Mouse (Mus musculus): ENCODE measurements around the gene Ppm1l. TPM values are rescaled to one million over a fixed set of nuclear protein-coding genes. Genes with fewer than 3 reads are reported as not detected.

Ppm1l gene
- polyA plus RNA-seq, 1 experiment from 2014 or later, result 19.3 TPM

DNA sequence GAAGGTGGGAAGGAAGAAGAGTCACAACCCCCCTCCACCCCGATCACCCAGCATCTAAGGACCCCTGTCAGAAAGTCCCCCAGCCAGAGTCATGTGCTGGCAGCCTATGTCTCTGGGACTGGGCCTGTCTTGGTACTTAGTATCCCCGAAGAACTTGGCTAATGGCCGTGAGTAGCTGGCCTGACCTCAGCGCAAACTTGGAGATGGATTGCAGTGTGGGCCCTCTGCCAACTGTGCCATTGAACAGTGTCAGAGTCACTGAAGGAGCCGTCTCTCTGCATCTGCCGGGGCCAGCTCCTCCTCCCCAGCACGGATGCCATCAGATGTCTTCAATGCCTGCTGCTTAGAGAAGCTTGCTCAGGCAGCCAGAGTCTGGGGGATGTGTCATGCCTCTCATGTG, 26.4 kb upstream of the Ppm1l start:
- 61% methylated on average over 7 of the region's 7 CpGs for WGBS
- H3K9ac ChIP-seq (ENCODE audit: low read depth, low read length), result no peak overlapping the region
- no peaks in the 10 kb centered on the region for H3K9me3 ChIP-seq (replicated peaks; ENCODE audit: control insufficient read depth, low read length, poor library complexity, severe bottlenecking)

DNA sequence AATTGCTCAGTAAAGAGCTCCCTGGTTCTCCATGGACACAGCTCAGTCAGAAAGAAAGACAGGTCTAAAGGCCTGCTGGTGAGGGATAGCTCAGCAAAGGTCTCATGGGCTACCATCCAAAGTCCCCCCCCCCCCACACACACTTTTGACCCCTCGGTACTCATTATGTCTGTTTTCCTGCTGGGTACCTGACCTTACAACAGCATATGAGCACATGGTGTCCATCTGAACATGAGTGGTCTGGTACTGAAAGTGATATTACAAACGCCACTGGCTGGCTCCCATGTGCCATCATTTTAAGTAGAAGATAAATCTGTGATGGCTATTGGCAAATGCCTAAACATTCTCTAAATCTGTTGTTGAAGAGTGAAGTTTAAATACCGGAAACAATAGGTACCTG, 25.8 kb upstream of the Ppm1l start:
- Histone ChIP-seq H3K9ac (ENCODE audit: low read depth, low read length) (no peak overlapping the region), H3K4me1 (ENCODE audit: control insufficient read depth, insufficient read depth, low read length) (no peaks in the 10 kb centered on the region), H3K9me3 (replicated peaks; ENCODE audit: control insufficient read depth, low read length, poor library complexity, severe bottlenecking) (no peaks in the 10 kb centered on the region), H3K36me3 (ENCODE audit: control insufficient read depth, insufficient read depth, low read length) (no peaks in the 10 kb centered on the region), H3K4me2 (ENCODE audit: low read length) (no peak overlapping the region), H3K27me3 (ENCODE audit: control insufficient read depth, insufficient read depth, low read depth, low read length) (no peaks in the 10 kb centered on the region), H3K27ac (ENCODE audit: low read length) (no peak overlapping the region), H3K4me3 (ENCODE audit: low read depth, low read length) (no peak overlapping the region)
- ATAC-seq, result 0 out of 2 replicates have a peak, but pooled peaks have one; percentile 36
- 80% methylated on average over 3 of the region's 3 CpGs for WGBS

More for the DNA sequence above, 26.4 kb upstream of the Ppm1l start:
- Histone ChIP-seq H3K36me3 (ENCODE audit: control insufficient read depth, insufficient read depth, low read length) (no peaks in the 10 kb centered on the region), H3K4me2 (ENCODE audit: low read length) (peak overlapping the region; percentile 32), H3K27ac (ENCODE audit: low read length) (no peak overlapping the region), H3K27me3 (ENCODE audit: control insufficient read depth, insufficient read depth, low read depth, low read length) (no peaks in the 10 kb centered on the region), H3K4me1 (ENCODE audit: control insufficient read depth, insufficient read depth, low read length) (no peaks in the 10 kb centered on the region), H3K4me3 (ENCODE audit: low read depth, low read length) (no peak overlapping the region)
- peak; percentile 88 for ATAC-seq

GRCm38 (mm10) chr3:69292628-69293027, 24.0 kb upstream of the Ppm1l start:
- H3K4me1 ChIP-seq (ENCODE audit: control insufficient read depth, insufficient read depth, low read length), result no peaks in the 10 kb centered on the region
- no peaks in the 10 kb centered on the region for H3K9me3 ChIP-seq (replicated peaks; ENCODE audit: control insufficient read depth, low read length, poor library complexity, severe bottlenecking)
- no peak overlapping the region for H3K4me2 ChIP-seq (ENCODE audit: low read length)
- H3K27me3 ChIP-seq (ENCODE audit: control insufficient read depth, insufficient read depth, low read depth, low read length), result no peaks in the 10 kb centered on the region
- ATAC-seq, result no peak
- H3K9ac ChIP-seq (ENCODE audit: low read depth, low read length), result no peak overlapping the region
- H3K4me3 ChIP-seq (ENCODE audit: low read depth, low read length), result no peak overlapping the region
- H3K27ac ChIP-seq (ENCODE audit: low read length), result no peak overlapping the region
- WGBS, result 89% methylated on average over 1 of the region's 1 CpGs
- no peaks in the 10 kb centered on the region for H3K36me3 ChIP-seq (ENCODE audit: control insufficient read depth, insufficient read depth, low read length)

GRCm38 (mm10) chr3:69296270-69296669, 20.4 kb upstream of the Ppm1l start:
- no peaks in the 10 kb centered on the region for H3K9me3 ChIP-seq (replicated peaks; ENCODE audit: control insufficient read depth, low read length, poor library complexity, severe bottlenecking)
- no peaks in the 10 kb centered on the region for H3K36me3 ChIP-seq (ENCODE audit: control insufficient read depth, insufficient read depth, low read length)
- H3K27ac ChIP-seq (ENCODE audit: low read length), result no peak overlapping the region
- no peak overlapping the region for H3K4me2 ChIP-seq (ENCODE audit: low read length)
- no peaks in the 10 kb centered on the region for H3K4me1 ChIP-seq (ENCODE audit: control insufficient read depth, insufficient read depth, low read length)
- 87% methylated on average over 8 of the region's 8 CpGs for WGBS
- ATAC-seq, result no peak
- no peaks in the 10 kb centered on the region for H3K27me3 ChIP-seq (ENCODE audit: control insufficient read depth, insufficient read depth, low read depth, low read length)
- H3K4me3 ChIP-seq (ENCODE audit: low read depth, low read length), result no peak overlapping the region
- H3K9ac ChIP-seq (ENCODE audit: low read depth, low read length), result no peak overlapping the region

DNA sequence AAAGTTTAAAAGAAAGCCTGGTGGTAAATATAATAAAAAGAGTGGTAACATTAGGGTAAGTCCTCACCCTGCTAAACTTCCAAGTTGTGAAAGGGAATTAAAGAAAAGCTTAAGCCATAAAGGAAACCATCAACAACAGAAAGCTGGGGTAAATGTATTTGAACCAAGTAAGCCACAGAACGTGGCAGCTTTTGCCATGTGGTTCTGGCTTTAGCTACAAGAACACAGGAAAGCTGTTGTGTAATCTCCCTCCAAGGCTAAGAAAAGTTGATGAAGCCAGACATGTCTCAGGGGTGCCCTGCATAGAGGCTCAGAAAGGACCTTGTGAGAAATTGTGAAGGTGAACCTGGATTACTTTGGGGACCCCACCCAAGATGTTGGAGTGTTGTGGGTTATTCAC, 16.5 kb upstream of the Ppm1l start:
- Histone ChIP-seq H3K9ac (ENCODE audit: low read depth, low read length) (no peak overlapping the region), H3K27me3 (ENCODE audit: control insufficient read depth, insufficient read depth, low read depth, low read length) (no peaks in the 10 kb centered on the region), H3K36me3 (ENCODE audit: control insufficient read depth, insufficient read depth, low read length) (no peaks in the 10 kb centered on the region), H3K9me3 (replicated peaks; ENCODE audit: control insufficient read depth, low read length, poor library complexity, severe bottlenecking) (no peaks in the 10 kb centered on the region), H3K4me2 (ENCODE audit: low read length) (no peak overlapping the region), H3K4me1 (ENCODE audit: control insufficient read depth, insufficient read depth, low read length) (no peaks in the 10 kb centered on the region), H3K27ac (ENCODE audit: low read length) (no peak overlapping the region), H3K4me3 (ENCODE audit: low read depth, low read length) (no peak overlapping the region)
- no peak for ATAC-seq
- WGBS, result 85% methylated on average over 1 of the region's 1 CpGs

DNA sequence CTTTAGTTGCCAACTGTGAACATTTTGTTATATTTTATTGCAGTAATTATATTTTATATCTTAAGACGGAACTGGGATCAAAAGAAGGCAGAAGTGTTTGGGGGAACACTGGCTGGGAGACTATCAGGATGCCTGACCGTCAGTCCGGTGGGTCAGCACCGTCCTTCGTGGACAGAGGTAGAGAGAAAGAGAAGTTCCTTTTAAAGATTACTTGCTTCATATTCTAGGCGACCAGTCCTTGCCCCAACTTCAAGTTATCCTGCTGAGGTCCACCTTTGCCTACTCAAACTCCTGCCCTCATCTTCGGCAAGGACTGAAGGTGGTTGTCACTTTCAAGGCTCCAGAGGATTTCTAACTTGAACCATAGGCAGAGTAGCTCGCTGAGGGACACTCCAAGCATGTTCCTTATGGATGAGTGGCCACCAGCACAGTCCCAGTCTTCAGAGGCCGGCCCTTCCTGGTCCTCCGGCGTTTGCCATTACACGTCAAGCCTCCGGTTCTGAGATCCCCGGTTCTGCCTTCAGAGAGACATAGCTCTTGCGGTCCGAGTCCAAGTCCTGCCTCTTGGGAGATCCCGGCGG, 761 bp upstream of the Ppm1l start:
- H3K27me3 ChIP-seq (ENCODE audit: control insufficient read depth, insufficient read depth, low read depth, low read length), result no peaks in the 10 kb centered on the region
- H3K27ac ChIP-seq (ENCODE audit: low read length), result peak overlapping the region; percentile 94
- WGBS, result 2% methylated on average over 18 of the region's 18 CpGs
- H3K9ac ChIP-seq (ENCODE audit: low read depth, low read length), result peak overlapping the region; percentile 74
- no peaks in the 10 kb centered on the region for H3K36me3 ChIP-seq (ENCODE audit: control insufficient read depth, insufficient read depth, low read length)
- peaks cover 24% of the 10 kb centered on the region for H3K4me1 ChIP-seq (ENCODE audit: control insufficient read depth, insufficient read depth, low read length)
- H3K9me3 ChIP-seq (replicated peaks; ENCODE audit: control insufficient read depth, low read length, poor library complexity, severe bottlenecking), result no peaks in the 10 kb centered on the region
- H3K4me2 ChIP-seq (ENCODE audit: low read length), result peak overlapping the region; percentile 99
- ATAC-seq, result peak; percentile 57
- peak overlapping the region; percentile 86 for H3K4me3 ChIP-seq (ENCODE audit: low read depth, low read length)

DNA sequence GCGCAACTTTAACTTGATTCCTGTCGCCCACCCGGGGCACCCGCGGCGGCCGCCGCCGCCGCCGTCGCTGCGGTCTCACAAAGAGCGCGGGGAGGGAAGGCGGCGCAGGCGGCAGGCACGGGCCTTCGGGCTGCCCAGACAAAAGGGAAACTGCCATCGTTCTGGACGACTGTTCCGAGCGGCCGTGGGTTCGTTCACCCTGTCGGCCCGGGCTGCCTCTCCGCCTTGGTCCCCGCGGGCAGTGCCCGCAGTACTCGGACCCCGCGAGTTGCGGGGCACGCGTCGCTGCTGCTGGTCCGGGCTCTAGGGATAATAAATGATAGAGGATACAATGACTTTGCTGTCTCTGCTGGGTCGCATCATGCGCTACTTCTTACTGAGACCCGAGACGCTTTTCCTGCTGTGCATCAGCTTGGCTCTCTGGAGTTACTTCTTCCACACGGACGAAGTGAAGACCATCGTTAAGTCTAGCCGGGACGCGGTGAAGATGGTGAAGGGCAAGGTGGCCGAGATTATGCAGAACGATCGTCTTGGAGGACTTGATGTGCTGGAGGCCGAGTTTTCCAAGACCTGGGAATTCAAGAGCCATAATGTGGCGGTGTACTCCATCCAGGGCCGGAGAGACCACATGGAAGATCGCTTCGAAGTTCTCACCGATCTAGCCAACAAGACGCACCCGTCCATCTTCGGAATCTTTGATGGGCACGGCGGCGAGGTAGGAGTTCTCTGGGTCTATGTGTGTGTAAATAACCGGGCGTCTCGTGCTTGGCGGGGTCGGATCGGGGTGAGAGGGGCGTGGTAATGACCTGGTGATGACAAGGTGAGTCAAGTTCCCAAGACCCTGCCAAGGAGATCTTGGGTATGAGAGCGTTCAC, 827 bp downstream of the Ppm1l start:
- Histone ChIP-seq H3K27me3 (ENCODE audit: control insufficient read depth, insufficient read depth, low read depth, low read length) (no peaks in the 10 kb centered on the region), H3K36me3 (ENCODE audit: control insufficient read depth, insufficient read depth, low read length) (no peaks in the 10 kb centered on the region), H3K9ac (ENCODE audit: low read depth, low read length) (peak overlapping the region; percentile 87), H3K4me2 (ENCODE audit: low read length) (peak overlapping the region; percentile 99), H3K4me1 (ENCODE audit: control insufficient read depth, insufficient read depth, low read length) (peaks cover 28% of the 10 kb centered on the region), H3K9me3 (replicated peaks; ENCODE audit: control insufficient read depth, low read length, poor library complexity, severe bottlenecking) (no peaks in the 10 kb centered on the region), H3K27ac (ENCODE audit: low read length) (peak overlapping the region; percentile 94), H3K4me3 (ENCODE audit: low read depth, low read length) (peak overlapping the region; percentile 86)
- ATAC-seq, result peak; percentile 63
- WGBS, result under 1% methylated on average over 71 of the region's 73 CpGs

- no peak for ATAC-seq
- WGBS, result 4% methylated on average over 25 of the region's 25 CpGs
- no peaks in the 10 kb centered on the region for H3K9me3 ChIP-seq (replicated peaks; ENCODE audit: control insufficient read depth, low read length, poor library complexity, severe bottlenecking)
- peak overlapping the region; percentile 86 for H3K4me3 ChIP-seq (ENCODE audit: low read depth, low read length)
- peak overlapping the region; percentile 99 for H3K4me2 ChIP-seq (ENCODE audit: low read length)
- peak overlapping the region; percentile 87 for H3K9ac ChIP-seq (ENCODE audit: low read depth, low read length)
- H3K4me1 ChIP-seq (ENCODE audit: control insufficient read depth, insufficient read depth, low read length), result peaks cover 28% of the 10 kb centered on the region
- no peak overlapping the region for H3K27ac ChIP-seq (ENCODE audit: low read length)
- H3K27me3 ChIP-seq (ENCODE audit: control insufficient read depth, insufficient read depth, low read depth, low read length), result no peaks in the 10 kb centered on the region
- no peaks in the 10 kb centered on the region for H3K36me3 ChIP-seq (ENCODE audit: control insufficient read depth, insufficient read depth, low read length)
These were observed 1.7 kb downstream of the Ppm1l start for GRCm38 (mm10) chr3:69318131-69318951.
